ENCODE assay signal across 7 mouse cellular contexts in genomic region chr3:130079794-130080193, GRCm38 (mm10). TPM values are rescaled to one million over a fixed set of nuclear protein-coding genes. Genes with fewer than 3 reads are reported as not detected.
DNase-seq lines count a peak whose midpoint lies in the region; ATAC-seq and TF ChIP-seq lines count a peak whose summit lies in the region.

No protein-coding gene starts in this region.

- no peaks in the 10 kb centered on the region for H3K79me2 ChIP-seq in MEL (ENCODE audit: control insufficient read depth, insufficient read depth, low read length, poor library complexity)

- H3K4me1 ChIP-seq in MEL (ENCODE audit: control insufficient read depth in 1 of 2, insufficient read depth in 2 of 2, low read length in 2 of 2) = no peaks in the 10 kb centered on the region
- H3K4me1 ChIP-seq in lung, embryonic 14.5 days (ENCODE audit: insufficient read depth) = no peaks in the 10 kb centered on the region

- no peak for TF ChIP-seq EP300 in MEL (IDR thresholded peaks at IDR 0.05; ENCODE audit: low read depth in 1 of 2, low read length in 2 of 2)

- peak; percentile 40 to 86 (median 50) for TF ChIP-seq CTCF in MEL (IDR thresholded peaks at IDR 0.05 in 2 of 3, conservative IDR thresholded peaks at IDR 0.05 in 1 of 3; ENCODE audit: control insufficient read depth in 1 of 3, insufficient read depth in 1 of 3, low read depth in 2 of 3, low read length in 3 of 3, poor library complexity in 1 of 3, severe bottlenecking in 1 of 3)
- peak; percentile 86 for TF ChIP-seq CTCF in lung, embryonic 14.5 days (IDR thresholded peaks at IDR 0.05; ENCODE audit: low read depth)

- TF ChIP-seq POLR2A in MEL (IDR thresholded peaks at IDR 0.05; ENCODE audit: control insufficient read depth in 1 of 2, insufficient read depth in 1 of 2, low read depth in 1 of 2, low read length in 2 of 2, poor library complexity in 1 of 2) = no peak

- peak; percentile 97 for ATAC-seq in frontal cortex, adult (ENCODE audit: low TSS enrichment)
- no peak for ATAC-seq in lung, embryonic 14.5 days (ENCODE audit: insufficient read depth)

- TF ChIP-seq RAD21 in MEL (IDR thresholded peaks at IDR 0.05; ENCODE audit: low read depth, low read length) = peak; percentile 90

- H3K9me3 ChIP-seq in MEL (replicated peaks; ENCODE audit: insufficient read depth, low read length) = no peaks in the 10 kb centered on the region
- H3K9me3 ChIP-seq in lung, embryonic 14.5 days (ENCODE audit: low read depth, low read length) = no peaks in the 10 kb centered on the region

- peaks cover 0 to 3% of the 10 kb centered on the region in 2 experiments; a peak in 2 of 4 replicates for H3K27me3 ChIP-seq in MEL (ENCODE audit: control insufficient read depth in 1 of 2, insufficient read depth in 2 of 2, low read length in 2 of 2)
- no peaks in the 10 kb centered on the region for H3K27me3 ChIP-seq in lung, embryonic 14.5 days (ENCODE audit: insufficient read depth, low read length)

- no peak overlapping the region for H3K4me2 ChIP-seq in lung, embryonic 14.5 days

- 15% methylated on average over 1 of the region's 1 CpGs for WGBS in lung, embryonic 14.5 days

- no peak overlapping the region for H3K9ac ChIP-seq in MEL (ENCODE audit: control insufficient read depth, low read depth, low read length, poor library complexity, severe bottlenecking)
- no peak overlapping the region for H3K9ac ChIP-seq in lung, embryonic 14.5 days

- no peak overlapping the region for H3K4me3 ChIP-seq in MEL (ENCODE audit: control insufficient read depth in 1 of 2, insufficient read depth in 1 of 2, low read depth in 2 of 2, low read length in 2 of 2)
- H3K4me3 ChIP-seq in lung, embryonic 14.5 days (ENCODE audit: low read depth, low read length) = no peak overlapping the region

- DNase-seq in CD4-positive, CD25-positive, alpha-beta regulatory T cell, adult 2 months (ENCODE audit: low read depth, low spot score) = peak; percentile 83
- peak; percentile 76 for DNase-seq in MEL (ENCODE audit: low read depth, low spot score)
- DNase-seq in cerebellum, adult 18-20 months = peak; percentile 70 to 74
- DNase-seq in kidney, postnatal 36 days = peak; percentile 62 to 82
- peak; percentile 90 for DNase-seq in lung, embryonic 14.5 days
- DNase-seq in right cerebral cortex, adult 2 months (ENCODE audit: low spot score in 2 of 2) = peak; percentile 79 to 84

- H3K36me3 ChIP-seq in MEL (ENCODE audit: control insufficient read depth in 1 of 2, insufficient read depth in 2 of 2, low read length in 2 of 2) = no peaks in the 10 kb centered on the region
- H3K36me3 ChIP-seq in lung, embryonic 14.5 days (ENCODE audit: insufficient read depth) = no peaks in the 10 kb centered on the region

- H3K27ac ChIP-seq in MEL (ENCODE audit: control insufficient read depth, low read depth, low read length) = no peak overlapping the region
- no peak overlapping the region for H3K27ac ChIP-seq in lung, embryonic 14.5 days (ENCODE audit: low read depth)

TF ChIP-seq in MEL, 35 proteins besides CTCF, POLR2A, EP300 and RAD21:
- no peak for TF ChIP-seq E2F4 (IDR thresholded peaks at IDR 0.05; ENCODE audit: borderline replicate concordance, low read depth, low read length)
- no peak for TF ChIP-seq POLR2AphosphoS2 (IDR thresholded peaks at IDR 0.05; ENCODE audit: low read length)
- no peak for TF ChIP-seq POLR2AphosphoS5 (IDR thresholded peaks at IDR 0.05; ENCODE audit: borderline replicate concordance, low read depth, low read length)
- no peak for TF ChIP-seq TCF12 (IDR thresholded peaks at IDR 0.05; ENCODE audit: low read depth, low read length)
- no peak for TF ChIP-seq KAT2A (conservative IDR thresholded peaks at IDR 0.05; ENCODE audit: low read depth, low read length)
- no peak for TF ChIP-seq TAL1 (IDR thresholded peaks at IDR 0.05; ENCODE audit: low read length)
- TF ChIP-seq MAFK (IDR thresholded peaks at IDR 0.05; ENCODE audit: borderline replicate concordance, low read depth, low read length) = no peak
- no peak for TF ChIP-seq USF2 (IDR thresholded peaks at IDR 0.05; ENCODE audit: borderline replicate concordance in 1 of 2, insufficient read depth in 1 of 2, low read depth in 1 of 2, low read length in 2 of 2)
- no peak for TF ChIP-seq USF1 (IDR thresholded peaks at IDR 0.05; ENCODE audit: low read depth, low read length)
- peak; percentile 37; the same call in 1 of the 2 replicates for TF ChIP-seq SIN3A (IDR thresholded peaks at IDR 0.05; ENCODE audit: low read length)
- TF ChIP-seq JUND (IDR thresholded peaks at IDR 0.05; ENCODE audit: low read depth, low read length) = no peak
- no peak for TF ChIP-seq MAX (IDR thresholded peaks at IDR 0.05; ENCODE audit: low read length)
- peak; percentile 83 for TF ChIP-seq ZC3H11A (IDR thresholded peaks at IDR 0.05; ENCODE audit: low read depth, low read length)
- TF ChIP-seq NELFE (IDR thresholded peaks at IDR 0.05; ENCODE audit: low read depth, low read length) = no peak
- no peak for TF ChIP-seq MEF2A (IDR thresholded peaks at IDR 0.05; ENCODE audit: extremely low read depth, insufficient replicate concordance, low read depth, low read length, poor library complexity, severe bottlenecking)
- TF ChIP-seq SMC3 (IDR thresholded peaks at IDR 0.05; ENCODE audit: low read depth, low read length) = peak; percentile 85

RNA-seq across cellular contexts. Expression of gene Sec24b, which starts 18.4 kb away (rescaled TPM):
- total RNA-seq in MEL (2012; rRNA removed) = 18.6 and 29.2 TPM in 2 replicates
- 10 to 100 TPM; 54.4 to 56.3 TPM for polyA plus RNA-seq in MEL (2012; ENCODE audit: insufficient read depth in 1 of 2, insufficient read length in 2 of 2, low read depth in 1 of 2, low replicate concordance in 2 of 2, missing spikeins in 1 of 2)
- polyA plus RNA-seq in lung, embryonic 14.5 days (2014; fragmentation: Nextera tagmentation; extraction: Ambion mirVana) = 38.6 and 46.3 TPM in 2 replicates

RNA-seq across cellular contexts. Expression of gene Col25a1, which starts 51.5 kb away (rescaled TPM):
- not detected in 2 replicates for total RNA-seq in MEL (2012; rRNA removed)
- polyA plus RNA-seq in MEL (2012; ENCODE audit: insufficient read depth in 1 of 2, insufficient read length in 2 of 2, low read depth in 1 of 2, low replicate concordance in 2 of 2, missing spikeins in 1 of 2) = not detected
- 15.8 and 17.0 TPM in 2 replicates for polyA plus RNA-seq in lung, embryonic 14.5 days (2014; fragmentation: Nextera tagmentation; extraction: Ambion mirVana)

Comparison
In these comparisons a context has a peak if more than half of its experiments do, and no peak if none do; other contexts are left out.
1. RNA of gene Col25a1, which starts 51.5 kb away (polyA plus RNA-seq): 15.8 to 17.0 TPM in lung, embryonic 14.5 days; not detected in MEL; every median in the first group is over 10 times any median in the second.
2. Peak in every context shown above with its lines, with median percentiles within 50 percentile points of each other: DNase-seq.